Mouse (Mus musculus) bone marrow macrophage, adult 2 months (primary cell): ENCODE results near the gene Afm.

Experiments used
- CTCF ChIP-seq: IDR thresholded peaks from 2 replicates; pipeline ENCODE4 v1.5.1; 2012; ENCODE audit warnings: low read depth, mild to moderate bottlenecking, low read length, moderate library complexity
- POLR2A ChIP-seq: IDR thresholded peaks from 2 replicates; pipeline ENCODE4 v1.6.1; 2012; ENCODE audit warnings: mild to moderate bottlenecking, low read depth, low read length, borderline replicate concordance

GRCm38 (mm10) chr5:90590676-90591075 lies 71.9 kb downstream of the Afm start:
- TF ChIP-seq CTCF (no peak), POLR2A (no peak)
